Mouse (Mus musculus): Measurements from ENCODE around the gene Acad8. TPM values are rescaled to one million over a fixed set of nuclear protein-coding genes. Genes with fewer than 3 reads are reported as not detected.

Acad8 gene
- total RNA-seq, 2 experiments from 2014 or later: 66.9 to 74.2 TPM

DNA sequence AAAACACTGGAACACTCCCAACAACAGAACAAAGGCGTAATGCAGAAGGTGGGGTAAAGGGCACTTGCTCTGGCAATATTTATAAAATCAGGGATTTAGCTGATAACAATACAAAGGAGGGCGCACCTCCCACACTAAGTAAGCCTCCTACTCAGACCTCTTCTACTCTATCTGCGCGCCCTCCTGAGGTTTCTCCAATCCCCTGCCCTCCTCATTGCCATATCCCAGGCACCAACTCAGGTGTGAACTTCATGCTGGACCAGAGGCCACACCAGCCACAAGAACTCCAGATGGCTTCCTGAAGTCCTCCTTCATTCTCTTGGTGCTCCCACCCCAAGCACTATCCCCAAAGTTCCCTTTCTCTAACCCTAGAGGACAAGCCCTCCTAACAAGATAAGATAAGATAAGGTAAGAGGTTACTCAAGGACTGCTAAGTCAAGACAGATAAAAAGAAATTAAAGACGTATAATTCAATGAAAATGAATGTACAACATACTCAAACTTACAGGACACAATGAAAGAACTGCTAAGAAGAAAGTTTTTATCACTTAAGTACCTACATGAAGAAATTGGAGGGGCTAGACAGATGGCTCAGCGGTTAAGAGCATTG is 13.6 kb downstream of the Acad8 start:
- DNase-seq (ENCODE audit: low spot score in 2 of 2): no peak

DNA sequence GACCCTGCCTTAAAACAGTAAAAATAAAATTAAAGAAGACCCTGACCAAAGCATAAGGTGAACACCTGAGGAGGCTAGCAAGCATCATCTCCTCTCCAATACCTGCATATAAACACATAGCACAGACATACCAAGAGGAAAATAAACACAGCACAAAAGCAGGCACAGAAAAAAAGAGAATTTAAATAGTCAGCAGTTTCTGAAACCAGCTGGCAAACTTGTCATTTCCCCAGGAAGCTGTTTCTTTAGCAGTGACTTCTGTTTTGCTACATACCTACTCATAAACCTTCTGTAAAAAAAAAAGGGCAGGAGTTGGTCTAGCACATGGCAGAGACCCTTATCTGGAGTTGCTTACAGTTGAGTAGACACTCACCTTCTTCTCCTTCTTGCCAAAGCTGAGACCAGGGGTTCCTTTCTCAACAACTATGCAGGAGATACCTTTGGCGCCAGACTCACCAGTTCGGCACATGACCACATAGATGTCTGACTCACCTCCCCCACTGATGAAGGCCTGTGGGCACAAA is 14.2 kb downstream of the Acad8 start:
- DNase-seq (ENCODE audit: low spot score in 2 of 2): no peak

DNA sequence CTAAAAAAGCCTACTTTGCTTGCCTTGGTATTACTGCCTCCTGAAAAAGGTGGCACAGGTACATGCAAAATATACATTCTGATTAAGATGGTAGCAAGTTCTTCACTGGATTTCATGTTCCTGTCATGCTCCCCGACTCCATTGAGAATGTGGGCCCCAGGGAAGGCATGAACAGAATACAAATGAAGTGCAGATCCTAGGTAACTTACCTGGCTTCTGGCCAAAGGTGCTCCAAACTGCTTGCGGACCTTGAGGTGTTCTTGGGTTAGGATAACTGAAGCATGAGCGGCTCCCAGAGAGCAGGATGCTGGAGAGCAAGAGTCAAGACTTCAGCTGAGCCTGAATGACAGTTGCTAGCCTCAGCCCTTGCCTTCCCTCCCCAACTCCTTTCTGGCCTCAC is 20.6 kb downstream of the Acad8 start:
- no peak for DNase-seq (ENCODE audit: low spot score in 2 of 2)

DNA sequence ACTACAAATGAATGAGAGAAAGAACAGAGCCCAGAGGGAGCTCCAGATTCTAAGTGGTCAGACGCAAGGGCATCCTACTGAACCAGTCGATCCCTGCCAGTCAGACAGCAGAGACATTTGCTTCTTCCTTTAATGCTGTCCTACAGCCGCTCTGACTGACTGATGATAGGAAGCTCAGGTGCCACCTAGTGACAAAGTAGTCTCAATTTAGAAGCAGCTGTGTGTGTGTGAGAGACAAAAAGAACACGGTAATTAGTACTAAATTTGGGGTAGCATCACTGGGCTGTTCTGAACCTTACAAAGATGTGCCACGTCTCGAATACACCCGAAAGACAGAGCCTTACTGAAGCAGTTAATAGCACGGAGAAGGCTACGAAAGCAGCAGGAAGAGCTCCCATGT is 21.6 kb downstream of the Acad8 start:
- no peak for DNase-seq (ENCODE audit: low spot score in 2 of 2)

DNA sequence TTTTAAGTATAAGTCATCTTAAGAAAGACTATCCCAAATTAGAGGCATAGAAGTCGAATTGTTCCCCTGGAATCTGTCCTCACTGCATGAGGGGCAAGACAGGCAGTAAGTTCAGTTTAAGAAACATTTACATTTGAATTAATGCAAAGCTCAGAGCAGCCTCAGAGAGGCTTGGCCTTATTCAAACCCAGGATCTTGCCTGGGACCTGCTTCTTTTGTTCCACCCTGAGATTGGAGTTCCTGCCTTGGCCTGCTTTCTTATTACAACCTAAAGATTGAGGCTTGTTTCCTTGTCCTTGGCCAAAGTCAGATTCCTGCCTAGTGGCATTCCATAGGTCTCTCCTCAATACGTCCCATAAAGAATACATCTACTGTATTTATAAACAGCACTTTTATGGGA is 51.6 kb downstream of the Acad8 start:
- DNase-seq (ENCODE audit: low spot score in 2 of 2): no peak

DNA sequence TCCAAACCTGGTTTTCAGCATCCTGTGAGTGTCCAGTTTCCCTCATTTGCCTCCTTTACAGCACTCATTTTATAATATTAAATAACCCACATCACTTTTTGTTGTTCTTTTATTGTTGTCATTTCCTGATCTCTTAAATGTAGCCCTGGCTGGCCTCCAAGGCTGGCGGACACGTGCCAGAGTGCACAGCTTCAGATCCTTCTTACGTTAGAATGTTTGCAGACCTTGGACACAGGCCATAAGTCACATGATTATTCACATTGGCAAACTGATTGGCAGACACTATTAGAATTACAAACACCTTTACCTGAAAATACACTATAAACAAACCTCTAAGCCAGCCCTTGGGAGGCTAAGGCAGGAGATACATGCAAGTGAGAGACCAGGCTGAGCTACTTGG is 75.2 kb downstream of the Acad8 start:
- peak; percentile 25 to 26 for DNase-seq (ENCODE audit: low spot score in 2 of 2)

Other genes starting within 250 kb of the Acad8 start
- 10 to 100 TPM in 1 of 2 experiments, 1 to 10 TPM in 1; 5.5 to 19.8 TPM for gene Glb1l2, start 193.1 kb downstream of the Acad8 start, total RNA-seq (2021)
- gene Glb1l3, start 138.7 kb downstream of the Acad8 start, total RNA-seq (2021): 1 to 10 TPM; 1.3 to 2.7 TPM
- not detected for gene Gm1110, start 76.5 kb downstream of the Acad8 start, total RNA-seq (2021)
- 10 to 100 TPM; 40.0 to 42.9 TPM for gene Thyn1, start 144 bp upstream of the Acad8 start, total RNA-seq (2021)
- gene Vps26b, start 30.5 kb upstream of the Acad8 start, total RNA-seq (2021): 10 to 100 TPM; 29.1 to 36.7 TPM
- 10 to 100 TPM in 1 of 2 experiments, 1 to 10 TPM in 1; 8.7 to 12.0 TPM for gene Ncapd3, start 30.6 kb upstream of the Acad8 start, total RNA-seq (2021)
- gene Jam3, start 155.9 kb upstream of the Acad8 start, total RNA-seq (2021): 10 to 100 TPM; 32.4 to 35.4 TPM